In the genomic region with DNA sequence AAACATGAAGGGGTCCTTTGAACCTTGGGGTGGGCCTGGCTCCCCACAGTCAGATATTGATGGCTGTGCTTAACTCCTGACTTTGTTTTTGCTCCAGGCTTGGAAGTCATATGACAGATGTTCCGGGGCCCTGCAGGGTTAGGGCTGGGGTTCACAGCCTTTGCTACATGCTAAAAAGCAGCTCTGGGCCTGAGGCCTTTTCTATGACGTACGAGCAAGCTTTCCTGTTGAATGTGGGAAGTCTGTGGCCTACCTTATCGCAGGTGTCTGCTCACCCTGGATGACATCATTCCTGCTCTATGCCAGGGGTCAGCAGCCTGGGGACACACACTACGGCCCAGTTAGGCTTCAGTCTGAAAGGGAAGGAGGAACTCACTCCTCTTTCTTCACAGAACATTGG, we compare ENCODE assay signal across 23 mouse cellular contexts. TPM values are rescaled to one million over a fixed set of nuclear protein-coding genes. Genes with fewer than 3 reads are reported as not detected.
DNase-seq lines count a peak whose midpoint lies in the region; ATAC-seq lines count a peak whose summit lies in the region.
"Had no signal": no experiment of that assay in that cellular context is flagged by ENCODE, and none has a peak within 500 bp of the region (broad histone marks: within the 10 kb centered on the region; RNA-seq: fewer than 3 reads in every experiment).

No protein-coding gene starts in this region.

- no peaks in the 10 kb centered on the region for H3K27me3 ChIP-seq in heart, embryonic 16.5 days (ENCODE audit: control insufficient read depth, insufficient read depth, low read length)
- H3K27me3 ChIP-seq in midbrain, embryonic 11.5 days (ENCODE audit: control insufficient read depth, insufficient read depth, low read length) = no peaks in the 10 kb centered on the region
- no peaks in the 10 kb centered on the region for H3K27me3 ChIP-seq in midbrain, embryonic 15.5 days (replicated peaks)
- no peaks in the 10 kb centered on the region; the same call in 1 of the 2 replicates for H3K27me3 ChIP-seq in embryonic facial prominence, embryonic 10.5 days (replicated peaks; ENCODE audit: low read depth, poor library complexity, severe bottlenecking)
- no peaks in the 10 kb centered on the region for H3K27me3 ChIP-seq in limb, embryonic 13.5 days
- H3K27me3 ChIP-seq: embryonic facial prominence, embryonic 15.5 days; liver, embryonic 13.5 days; neural tube, embryonic 13.5 days had no signal

- H3K27ac ChIP-seq in heart, embryonic 16.5 days (ENCODE audit: low read length) = no peak overlapping the region
- no peak overlapping the region for H3K27ac ChIP-seq in midbrain, embryonic 11.5 days (ENCODE audit: low read depth, low read length)
- H3K27ac ChIP-seq in midbrain, embryonic 15.5 days = no peak overlapping the region
- peak overlapping the region; percentile 82; the same call in 1 of the 2 replicates for H3K27ac ChIP-seq in embryonic facial prominence, embryonic 10.5 days (replicated peaks)
- H3K27ac ChIP-seq in limb, embryonic 13.5 days = peak overlapping the region; percentile 39; the same call in 1 of the 2 replicates
- H3K27ac ChIP-seq: embryonic facial prominence, embryonic 15.5 days; hindbrain, postnatal 0 days; layer of hippocampus, adult 2 months; liver, embryonic 13.5 days; midbrain, embryonic 10.5 days; neural tube, embryonic 13.5 days had no signal

- no peak for ATAC-seq in heart, embryonic 16.5 days (replicated peaks; ENCODE audit: extremely low read depth, insufficient read depth, low FRiP score)
- no peak for ATAC-seq in midbrain, embryonic 11.5 days (ENCODE audit: low FRiP score)
- ATAC-seq in midbrain, embryonic 15.5 days (replicated peaks) = no peak
- ATAC-seq in limb, embryonic 13.5 days (ENCODE audit: low FRiP score, low read depth) = no peak

- H3K4me2 ChIP-seq in heart, embryonic 16.5 days (ENCODE audit: low read depth, low read length) = no peak overlapping the region
- H3K4me2 ChIP-seq in midbrain, embryonic 11.5 days = no peak overlapping the region
- no peak overlapping the region for H3K4me2 ChIP-seq in midbrain, embryonic 15.5 days
- H3K4me2 ChIP-seq in limb, embryonic 13.5 days (replicated peaks) = no peak overlapping the region
- H3K4me2 ChIP-seq: embryonic facial prominence, embryonic 15.5 days; liver, embryonic 13.5 days; lung, embryonic 14.5 days; neural tube, embryonic 13.5 days had no signal

- no peak overlapping the region for H3K4me3 ChIP-seq in heart, embryonic 16.5 days (ENCODE audit: low read length)
- H3K4me3 ChIP-seq in midbrain, embryonic 11.5 days (ENCODE audit: low read depth, low read length) = no peak overlapping the region
- no peak overlapping the region for H3K4me3 ChIP-seq in midbrain, embryonic 15.5 days
- H3K4me3 ChIP-seq in embryonic facial prominence, embryonic 10.5 days = no peak overlapping the region
- H3K4me3 ChIP-seq in limb, embryonic 13.5 days = no peak overlapping the region
- H3K4me3 ChIP-seq: embryonic facial prominence, embryonic 15.5 days; layer of hippocampus, adult 2 months; liver, embryonic 13.5 days; midbrain, embryonic 10.5 days; neural tube, embryonic 13.5 days had no signal

- 0 out of 2 replicates have a peak overlapping the region, but pooled peaks have one; percentile 9 for H3K9ac ChIP-seq in heart, embryonic 16.5 days (ENCODE audit: low read length)
- no peak overlapping the region for H3K9ac ChIP-seq in midbrain, embryonic 11.5 days (ENCODE audit: low read length)
- no peak overlapping the region for H3K9ac ChIP-seq in midbrain, embryonic 15.5 days
- H3K9ac ChIP-seq in limb, embryonic 13.5 days = peak overlapping the region; percentile 31; the same call in 1 of the 2 replicates
- H3K9ac ChIP-seq: embryonic facial prominence, embryonic 15.5 days; liver, embryonic 13.5 days; lung, embryonic 14.5 days; neural tube, embryonic 13.5 days had no signal

- no peaks in the 10 kb centered on the region for H3K9me3 ChIP-seq in heart, embryonic 16.5 days (replicated peaks; ENCODE audit: control insufficient read depth, low read length)
- H3K9me3 ChIP-seq in midbrain, embryonic 11.5 days (ENCODE audit: control insufficient read depth, low read length) = no peaks in the 10 kb centered on the region
- H3K9me3 ChIP-seq in midbrain, embryonic 15.5 days = no peaks in the 10 kb centered on the region
- no peaks in the 10 kb centered on the region for H3K9me3 ChIP-seq in embryonic facial prominence, embryonic 10.5 days
- no peaks in the 10 kb centered on the region for H3K9me3 ChIP-seq in limb, embryonic 13.5 days
- H3K9me3 ChIP-seq: embryonic facial prominence, embryonic 15.5 days; liver, embryonic 13.5 days; midbrain, embryonic 10.5 days; neural tube, embryonic 13.5 days had no signal

- WGBS in heart, embryonic 16.5 days = 71% methylated on average over 5 of the region's 5 CpGs
- 80% methylated on average over 5 of the region's 5 CpGs for WGBS in midbrain, embryonic 11.5 days
- 86% methylated on average over 5 of the region's 5 CpGs for WGBS in midbrain, embryonic 15.5 days
- 80% methylated on average over 5 of the region's 5 CpGs for WGBS in embryonic facial prominence, embryonic 10.5 days
- 53% methylated on average over 5 of the region's 5 CpGs for WGBS in limb, embryonic 13.5 days

- DNase-seq in heart, adult 18-20 months = no peak
- DNase-seq in midbrain, embryonic 11.5 days (ENCODE audit: low spot score, missing footprints) = peak; percentile 67
- no peak for DNase-seq in embryonic facial prominence, embryonic 10.5 days (ENCODE audit: low spot score)
- no peak for DNase-seq in urinary bladder, postnatal 36 days (ENCODE audit: low spot score in 2 of 2)
- DNase-seq in spleen, postnatal 4 days (ENCODE audit: low spot score in 2 of 2) = no peak
- DNase-seq: gastrocnemius, postnatal 36 days; liver, embryonic 13.5 days; right cerebral cortex, adult 18-20 months had no signal

- H3K36me3 ChIP-seq in heart, embryonic 16.5 days (ENCODE audit: control insufficient read depth, insufficient read depth) = no peaks in the 10 kb centered on the region
- H3K36me3 ChIP-seq in midbrain, embryonic 11.5 days (ENCODE audit: control insufficient read depth, insufficient read depth, low read length) = no peaks in the 10 kb centered on the region
- no peaks in the 10 kb centered on the region for H3K36me3 ChIP-seq in midbrain, embryonic 15.5 days (replicated peaks)
- H3K36me3 ChIP-seq in embryonic facial prominence, embryonic 10.5 days (replicated peaks) = no peaks in the 10 kb centered on the region
- H3K36me3 ChIP-seq in limb, embryonic 13.5 days = no peaks in the 10 kb centered on the region
- H3K36me3 ChIP-seq: embryonic facial prominence, embryonic 15.5 days; liver, embryonic 13.5 days; midbrain, embryonic 10.5 days; neural tube, embryonic 13.5 days had no signal

- peaks cover 10% of the 10 kb centered on the region for H3K4me1 ChIP-seq in heart, embryonic 16.5 days (ENCODE audit: control insufficient read depth, insufficient read depth, low read length)
- 0 out of 2 replicates have a peak, but pooled peaks cover 6% of the 10 kb centered on the region for H3K4me1 ChIP-seq in midbrain, embryonic 11.5 days (ENCODE audit: control insufficient read depth, insufficient read depth, low read length)
- peaks cover 5% of the 10 kb centered on the region; the same call in 1 of the 2 replicates for H3K4me1 ChIP-seq in midbrain, embryonic 15.5 days
- H3K4me1 ChIP-seq in embryonic facial prominence, embryonic 10.5 days = peaks cover 34% of the 10 kb centered on the region
- peaks cover 17% of the 10 kb centered on the region for H3K4me1 ChIP-seq in limb, embryonic 13.5 days

RNA-seq across cellular contexts. Expression of a gene that starts 13.9 kb away (rescaled TPM):
- 0.18 TPM in 1 of 2 replicates, not detected in the other for polyA plus RNA-seq in heart, embryonic 16.5 days (2015; fragmentation: Nextera tagmentation; extraction: Ambion mirVana)
- total RNA-seq in heart, adult 18-20 months (2021) = not detected
- not detected in 2 replicates for polyA plus RNA-seq in midbrain, embryonic 11.5 days (2014; fragmentation: Nextera tagmentation; extraction: Ambion mirVana)
- not detected in 2 replicates for polyA plus RNA-seq in midbrain, embryonic 15.5 days (2015; fragmentation: Nextera tagmentation; extraction: Ambion mirVana)
- not detected in 2 replicates for polyA plus RNA-seq in embryonic facial prominence, embryonic 10.5 days (2016; fragmentation: Nextera tagmentation; extraction: Ambion mirVana)
- polyA plus RNA-seq in limb, embryonic 13.5 days (2015; fragmentation: Nextera tagmentation; extraction: Ambion mirVana) = not detected in 2 replicates
- total RNA-seq: common myeloid progenitor, adult 5-6 weeks; gastrocnemius, postnatal 36 days; hindbrain, postnatal 0 days; layer of hippocampus, adult 2 months; left cerebral cortex, postnatal 25 days had no signal
- polyA plus RNA-seq: cerebellum, adult 2 months; forebrain, embryonic 16.5 days; hindbrain, postnatal 0 days; liver, embryonic 13.5 days; lung, embryonic 14.5 days; midbrain, embryonic 10.5 days; neural tube, embryonic 13.5 days had no signal

RNA-seq across cellular contexts. Expression of a gene that starts 20.3 kb away (rescaled TPM):
- not detected in 2 replicates for polyA plus RNA-seq in heart, embryonic 16.5 days (2015; fragmentation: Nextera tagmentation; extraction: Ambion mirVana)
- not detected for total RNA-seq in heart, adult 18-20 months (2021)
- not detected in 2 replicates for polyA plus RNA-seq in midbrain, embryonic 11.5 days (2014; fragmentation: Nextera tagmentation; extraction: Ambion mirVana)
- not detected in 2 replicates for polyA plus RNA-seq in midbrain, embryonic 15.5 days (2015; fragmentation: Nextera tagmentation; extraction: Ambion mirVana)
- polyA plus RNA-seq in embryonic facial prominence, embryonic 10.5 days (2016; fragmentation: Nextera tagmentation; extraction: Ambion mirVana) = not detected in 2 replicates
- not detected in 2 replicates for polyA plus RNA-seq in limb, embryonic 13.5 days (2015; fragmentation: Nextera tagmentation; extraction: Ambion mirVana)
- total RNA-seq: common myeloid progenitor, adult 5-6 weeks; gastrocnemius, postnatal 36 days; hindbrain, postnatal 0 days; layer of hippocampus, adult 2 months; left cerebral cortex, postnatal 25 days had no signal
- polyA plus RNA-seq: C2C12; cerebellum, adult 2 months; forebrain, embryonic 16.5 days; heart, embryonic 14.5 days; hindbrain, postnatal 0 days; liver, embryonic 13.5 days; lung, embryonic 14.5 days; midbrain, embryonic 10.5 days; neural tube, embryonic 13.5 days had no signal

RNA-seq across cellular contexts. Expression of a gene that starts 43.1 kb away (rescaled TPM):
- polyA plus RNA-seq in heart, embryonic 16.5 days (2015; fragmentation: Nextera tagmentation; extraction: Ambion mirVana) = not detected in 2 replicates
- not detected for total RNA-seq in heart, adult 18-20 months (2021)
- polyA plus RNA-seq in midbrain, embryonic 11.5 days (2014; fragmentation: Nextera tagmentation; extraction: Ambion mirVana) = not detected in 2 replicates
- polyA plus RNA-seq in midbrain, embryonic 15.5 days (2015; fragmentation: Nextera tagmentation; extraction: Ambion mirVana) = not detected in 2 replicates
- not detected in 2 replicates for polyA plus RNA-seq in embryonic facial prominence, embryonic 10.5 days (2016; fragmentation: Nextera tagmentation; extraction: Ambion mirVana)
- not detected in 2 replicates for polyA plus RNA-seq in limb, embryonic 13.5 days (2015; fragmentation: Nextera tagmentation; extraction: Ambion mirVana)
- total RNA-seq: common myeloid progenitor, adult 5-6 weeks; gastrocnemius, postnatal 36 days; hindbrain, postnatal 0 days; layer of hippocampus, adult 2 months; left cerebral cortex, postnatal 25 days had no signal
- polyA plus RNA-seq: C2C12; cerebellum, adult 2 months; forebrain, embryonic 16.5 days; heart, embryonic 14.5 days; hindbrain, postnatal 0 days; liver, embryonic 13.5 days; lung, embryonic 14.5 days; midbrain, embryonic 10.5 days; neural tube, embryonic 13.5 days had no signal

RNA-seq across cellular contexts. Expression of a gene that starts 56.3 kb away (rescaled TPM):
- polyA plus RNA-seq in heart, embryonic 16.5 days (2015; fragmentation: Nextera tagmentation; extraction: Ambion mirVana) = 4.8 and 4.9 TPM in 2 replicates
- total RNA-seq in heart, adult 18-20 months (2021) = 1 to 10 TPM; 2.0 to 2.2 TPM
- polyA plus RNA-seq in midbrain, embryonic 11.5 days (2014; fragmentation: Nextera tagmentation; extraction: Ambion mirVana) = 0.18 and 0.40 TPM in 2 replicates
- 9.5 and 10.1 TPM in 2 replicates for polyA plus RNA-seq in midbrain, embryonic 15.5 days (2015; fragmentation: Nextera tagmentation; extraction: Ambion mirVana)
- 2.2 and 3.0 TPM in 2 replicates for polyA plus RNA-seq in embryonic facial prominence, embryonic 10.5 days (2016; fragmentation: Nextera tagmentation; extraction: Ambion mirVana)
- 1.1 and 1.5 TPM in 2 replicates for polyA plus RNA-seq in limb, embryonic 13.5 days (2015; fragmentation: Nextera tagmentation; extraction: Ambion mirVana)
- total RNA-seq: common myeloid progenitor, adult 5-6 weeks had no signal

RNA-seq across cellular contexts. Expression of a gene that starts 59.1 kb away (rescaled TPM):
- polyA plus RNA-seq in heart, embryonic 16.5 days (2015; fragmentation: Nextera tagmentation; extraction: Ambion mirVana) = not detected in 2 replicates
- not detected for total RNA-seq in heart, adult 18-20 months (2021)
- not detected in 2 replicates for polyA plus RNA-seq in midbrain, embryonic 11.5 days (2014; fragmentation: Nextera tagmentation; extraction: Ambion mirVana)
- not detected in 2 replicates for polyA plus RNA-seq in midbrain, embryonic 15.5 days (2015; fragmentation: Nextera tagmentation; extraction: Ambion mirVana)
- not detected in 2 replicates for polyA plus RNA-seq in embryonic facial prominence, embryonic 10.5 days (2016; fragmentation: Nextera tagmentation; extraction: Ambion mirVana)
- polyA plus RNA-seq in limb, embryonic 13.5 days (2015; fragmentation: Nextera tagmentation; extraction: Ambion mirVana) = not detected in 2 replicates
- total RNA-seq: common myeloid progenitor, adult 5-6 weeks; gastrocnemius, postnatal 36 days; hindbrain, postnatal 0 days; layer of hippocampus, adult 2 months; left cerebral cortex, postnatal 25 days had no signal
- polyA plus RNA-seq: C2C12; cerebellum, adult 2 months; embryonic facial prominence, embryonic 15.5 days; forebrain, embryonic 16.5 days; heart, embryonic 14.5 days; hindbrain, postnatal 0 days; liver, embryonic 13.5 days; lung, embryonic 14.5 days; midbrain, embryonic 10.5 days; neural tube, embryonic 13.5 days had no signal

Comparison
In these comparisons a context has a peak if more than half of its experiments do, and no peak if none do; other contexts are left out.
1. H3K27ac ChIP-seq: peak in embryonic facial prominence, embryonic 10.5 days (single experiment) and limb, embryonic 13.5 days (single experiment); none in heart, embryonic 16.5 days (single experiment), midbrain, embryonic 11.5 days (single experiment) and midbrain, embryonic 15.5 days (single experiment).
2. H3K9ac ChIP-seq: peak in heart, embryonic 16.5 days (single experiment) and limb, embryonic 13.5 days (single experiment); none in midbrain, embryonic 11.5 days (single experiment) and midbrain, embryonic 15.5 days (single experiment).